Mouse (Mus musculus) left cerebral cortex, postnatal 10 days (tissue): ENCODE measurements around the gene Tmem211. TPM values are rescaled to one million over a fixed set of nuclear protein-coding genes. Genes with fewer than 3 reads are reported as not detected.
A peak's percentile ranks its signal among the peaks of the same experiment; 100 is the strongest.

ENCODE experiments used
- DNase-seq, 2 experiments: peaks; one replicate each; pipeline ENCODE4 v3.0.0; 2021 to 2022; ENCODE audit warnings: low spot score in 2 of 2, mixed read lengths in 1 of 2; ENCODE audit errors: extremely low spot score in 1 of 2
- intact Hi-C: fragments of 180-260 bp; cut with DNase I; formaldehyde crosslinking; loops from one replicate; pipeline ENCODE4 v1.15.1; 2025
- total RNA-seq, 2 experiments: library from RNA; stranded (reverse); gene quantifications; 2 replicates each; pipeline ENCODE4 v1.2.3; 2021

Gene Tmem211
- total RNA-seq, 2 experiments from 2014 or later = not detected

- intact Hi-C loops = no loop called here
- no peak for DNase-seq
Measured at GRCm38 (mm10) chr5:113249263-113249930, 22.7 kb downstream of the Tmem211 start.

- no peak for DNase-seq
- intact Hi-C loops = no loop called here
Measured at GRCm38 (mm10) chr5:113250806-113251205, 24.1 kb downstream of the Tmem211 start.

- intact Hi-C loops = no loop called here
- no peak for DNase-seq
Measured at GRCm38 (mm10) chr5:113265637-113266036, 38.9 kb downstream of the Tmem211 start.

GRCm38 (mm10) chr5:113268246-113268645, 41.5 kb downstream of the Tmem211 start:
- intact Hi-C loops = no loop called here
- no peak for DNase-seq

- intact Hi-C loops = loop anchor here (5.0 to 10.0 kb wide), 2 partner anchors 42 to 465 kb away; partner anchors contain the start of genes Ficd and Sgsm1
- DNase-seq = no peak
Measured at GRCm38 (mm10) chr5:113270043-113270442, 43.3 kb downstream of the Tmem211 start.

GRCm38 (mm10) chr5:113271207-113271811, 44.6 kb downstream of the Tmem211 start:
- peak; percentile 56 to 72 for DNase-seq
- intact Hi-C loops = loop anchor here (5.0 to 10.0 kb wide), 2 partner anchors 41 to 463 kb away; partner anchors contain the start of genes Ficd and Sgsm1

GRCm38 (mm10) chr5:113275839-113276238, 49.1 kb downstream of the Tmem211 start:
- intact Hi-C loops = loop anchor here (10.0 kb wide), 1 partner anchor 459 kb away; the partner anchor contains the start of gene Ficd
- DNase-seq = peak in 1 of 2 experiments; percentile 57

GRCm38 (mm10) chr5:113280138-113280856, 53.6 kb downstream of the Tmem211 start:
- DNase-seq = peak in 1 of 2 experiments; percentile 56
- intact Hi-C loops = no loop called here

GRCm38 (mm10) chr5:113281557-113281956, 54.8 kb downstream of the Tmem211 start:
- peak in 1 of 2 experiments; percentile 45 for DNase-seq
- intact Hi-C loops = no loop called here

- DNase-seq = no peak
- intact Hi-C loops = no loop called here
Measured at GRCm38 (mm10) chr5:113283726-113284125, 57.0 kb downstream of the Tmem211 start.

- intact Hi-C loops = no loop called here
- DNase-seq = peak in 1 of 2 experiments; percentile 20
Measured at GRCm38 (mm10) chr5:113285541-113285940, 58.8 kb downstream of the Tmem211 start.

- intact Hi-C loops = loop anchor here (2.0 kb wide), 1 partner anchor 23 kb away; no protein-coding TSS in a partner anchor
- no peak for DNase-seq
Measured at GRCm38 (mm10) chr5:113286048-113286447, 59.3 kb downstream of the Tmem211 start.

- intact Hi-C loops = loop anchor here (2.0 kb wide), 1 partner anchor 22 kb away; no protein-coding TSS in a partner anchor
- DNase-seq = peak in 1 of 2 experiments; percentile 68
Measured at GRCm38 (mm10) chr5:113286591-113287520, 60.1 kb downstream of the Tmem211 start.

GRCm38 (mm10) chr5:113287762-113288161, 61.1 kb downstream of the Tmem211 start:
- DNase-seq = peak in 1 of 2 experiments; percentile 22
- intact Hi-C loops = loop anchor here (2.0 kb wide), 1 partner anchor 21 kb away; no protein-coding TSS in a partner anchor

GRCm38 (mm10) chr5:113288490-113288889, 61.8 kb downstream of the Tmem211 start:
- peak in 1 of 2 experiments; percentile 22 for DNase-seq
- intact Hi-C loops = no loop called here
